Mouse (Mus musculus) brain, embryonic 14.5 days (tissue): Measurements from ENCODE around the gene Gm10647. TPM values are rescaled to one million over a fixed set of nuclear protein-coding genes. Genes with fewer than 3 reads are reported as not detected.
"Not testable (repeated sequence)": the region's sequence is repeated elsewhere in the genome, so short reads cannot be mapped to it uniquely, and the experiment has no call there.

Source experiments
- DNase-seq: peaks from one replicate; pipeline ENCODE4 v3.0.0-alpha.2; 2011; ENCODE audit warnings: low read depth
- CTCF ChIP-seq: fragments of 200-500 bp; IDR thresholded peaks from 2 replicates; pipeline ENCODE4 v1.5.1; 2012; ENCODE audit warnings: inconsistent platforms, mild to moderate bottlenecking, moderate library complexity, borderline replicate concordance; ENCODE audit not compliant: insufficient read depth, insufficient read length; ENCODE audit errors: extremely low read depth
- POLR2A ChIP-seq: fragments of 200-500 bp; IDR thresholded peaks from 2 replicates; pipeline ENCODE4 v1.6.1; 2012; ENCODE audit warnings: mild to moderate bottlenecking, inconsistent platforms, borderline replicate concordance; ENCODE audit not compliant: poor library complexity, insufficient read depth, insufficient read length, severe bottlenecking; ENCODE audit errors: extremely low read depth
- polyA plus RNA-seq: library from polyadenylated mRNA; depleted of rRNA; stranded (reverse); fragments of >200 nt; gene quantifications from 2 replicates; pipeline ENCODE4 v1.2.3, GENCODE M21; 2012; rRNA removed

Gene Gm10647
- 0.18 and 0.24 TPM in 2 replicates for polyA plus RNA-seq

GRCm38 (mm10) chr9:66796739-66797138 lies at the start of gene Gm10647:
TSS of gene Gm10647 (plus strand) at chr9:66797039.
- TF ChIP-seq POLR2A (no peak), CTCF (no peak)
- no peak for DNase-seq

DNA sequence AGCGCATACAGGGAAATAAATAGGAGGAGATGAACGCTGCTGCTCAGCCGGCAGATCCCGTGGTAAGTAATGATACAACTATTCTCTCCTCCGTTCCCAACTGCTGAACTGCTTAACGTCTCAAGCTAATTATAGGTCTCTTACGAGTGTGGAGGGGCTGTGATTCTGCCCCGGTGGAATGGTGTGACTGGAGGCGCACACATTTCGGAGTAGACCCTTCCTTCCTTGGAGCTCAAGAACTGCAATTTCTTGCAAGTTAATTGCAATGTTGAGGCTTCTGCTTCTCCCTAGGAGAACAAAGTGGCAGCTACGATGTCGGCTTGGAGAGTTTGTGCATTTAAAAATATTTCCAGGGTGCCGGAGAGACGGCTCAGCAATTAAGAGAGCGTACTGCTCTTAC lies 48.4 kb upstream of the Gm10647 start:
- DNase-seq = peak; percentile 15
- TF ChIP-seq POLR2A (no peak), CTCF (no peak)

DNA sequence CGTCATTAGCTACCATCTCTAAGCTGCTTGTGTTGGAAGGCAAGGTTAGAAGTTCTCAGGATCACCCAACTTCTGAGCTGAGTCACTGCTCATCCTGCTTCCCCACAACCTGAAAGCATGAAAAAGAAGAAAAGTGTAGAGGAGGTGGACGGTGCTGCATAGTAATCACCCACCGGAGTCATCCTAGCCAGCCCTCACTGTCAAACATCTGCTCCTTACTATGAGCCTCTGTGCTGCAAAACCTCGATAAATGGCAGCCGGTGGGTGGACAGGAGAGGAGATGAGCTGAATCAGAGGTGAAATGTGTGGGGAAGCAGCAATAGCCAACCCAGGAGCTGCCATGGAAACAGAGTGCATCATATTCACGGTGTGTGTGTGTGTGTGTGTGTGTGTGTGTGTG lies 44.0 kb upstream of the Gm10647 start:
- TF ChIP-seq CTCF (no peak), POLR2A (no peak)
- peak; percentile 20 for DNase-seq

DNA sequence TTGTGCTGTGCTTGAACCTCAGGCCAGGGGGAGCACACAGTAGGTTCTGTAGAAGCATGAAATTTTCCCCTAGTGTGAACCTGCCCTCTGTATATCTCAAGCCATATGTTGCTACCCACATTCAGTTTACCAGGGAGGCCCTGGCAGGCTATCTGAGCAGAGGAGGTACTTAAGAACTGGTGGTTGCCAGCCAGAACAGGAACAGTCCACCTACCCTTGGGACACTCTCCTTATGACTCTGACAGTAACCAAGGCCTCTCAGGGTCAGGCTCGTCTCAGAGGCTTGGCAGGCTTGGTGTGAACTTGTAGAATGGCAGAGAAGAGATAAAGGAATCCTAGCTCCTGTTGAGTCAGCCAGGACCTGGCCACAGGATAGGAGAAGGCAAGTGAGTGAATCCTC lies 35.8 kb upstream of the Gm10647 start:
- no peak for DNase-seq
- TF ChIP-seq CTCF = no peak
- no peak for TF ChIP-seq POLR2A

GRCm38 (mm10) chr9:66768721-66769120 lies 28.1 kb upstream of the Gm10647 start:
- DNase-seq = no peak
- TF ChIP-seq CTCF (no peak), POLR2A (no peak)

DNA sequence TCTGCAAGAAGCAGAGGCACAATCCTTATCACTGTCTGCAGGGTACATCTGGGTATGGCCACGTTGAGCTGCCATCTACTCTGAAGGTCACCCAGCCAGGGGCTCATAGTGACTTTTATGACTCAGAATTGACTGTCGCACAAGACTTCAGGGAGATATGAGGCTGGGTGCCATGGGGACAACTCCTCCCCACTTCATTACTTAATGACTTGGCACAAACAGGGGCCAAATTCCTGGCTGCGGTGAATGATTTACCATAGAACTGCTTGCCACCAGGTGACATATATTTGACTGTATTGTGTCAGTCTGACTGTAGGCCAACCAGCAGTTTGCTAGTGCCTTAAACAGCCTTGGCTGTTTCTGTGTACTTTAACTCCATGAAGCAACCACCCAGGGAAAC lies 27.6 kb upstream of the Gm10647 start:
- TF ChIP-seq POLR2A (no peak), CTCF (no peak)
- no peak for DNase-seq

DNA sequence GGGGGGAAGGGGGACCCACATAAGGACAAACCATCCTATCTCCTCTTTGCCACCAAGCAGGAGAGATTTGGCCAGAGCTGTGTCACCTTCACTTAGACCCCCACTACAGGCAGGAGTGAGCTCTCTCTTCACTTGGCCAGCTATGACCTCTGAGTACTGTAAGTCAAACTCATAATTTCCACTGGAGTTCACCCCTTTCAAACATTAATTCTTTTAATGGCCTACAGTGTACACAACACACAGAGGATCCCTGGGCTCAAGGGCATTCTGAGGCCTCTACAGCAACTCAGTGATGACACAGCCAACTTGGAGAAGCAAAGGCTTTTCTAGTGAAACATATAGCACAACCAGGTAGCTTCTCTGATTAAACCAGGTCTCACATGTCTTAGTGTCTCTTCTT lies 26.1 kb upstream of the Gm10647 start:
- TF ChIP-seq CTCF = no peak
- TF ChIP-seq POLR2A = no peak

GRCm38 (mm10) chr9:66784552-66784951 lies 12.3 kb upstream of the Gm10647 start:
- not testable (repeated sequence) for DNase-seq
- TF ChIP-seq CTCF = peak; percentile 29; the same call in 1 of the 2 replicates

More for the DNA sequence above, 26.1 kb upstream of the Gm10647 start:
- DNase-seq = no peak

DNA sequence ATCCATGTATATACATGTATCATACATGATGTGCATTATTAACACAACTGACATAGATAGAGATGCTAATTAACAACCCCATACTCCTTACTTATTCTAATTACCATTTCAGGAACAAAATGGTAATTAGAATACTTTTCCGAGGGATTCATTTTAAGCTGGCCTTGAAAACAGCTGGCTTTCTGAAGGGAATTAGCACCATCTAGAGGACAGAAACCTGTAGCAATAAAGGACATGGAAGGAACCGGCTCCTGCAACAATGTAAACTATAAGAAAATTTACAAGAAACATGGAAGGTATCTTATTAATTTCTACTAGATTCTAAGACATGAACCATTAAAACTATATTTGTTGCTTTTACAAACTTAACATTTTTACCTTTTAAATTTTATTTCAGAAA lies 9.0 kb upstream of the Gm10647 start:
- DNase-seq = peak; percentile 90
- TF ChIP-seq CTCF (peak; percentile 44; the same call in 1 of the 2 replicates), POLR2A (no peak)

- TF ChIP-seq POLR2A (0 out of 2 replicates have a peak, but pooled peaks have one; percentile 33), CTCF (no peak)
- DNase-seq = no peak
Observed at GRCm38 (mm10) chr9:66794629-66795463, 2.0 kb upstream of the Gm10647 start.

DNA sequence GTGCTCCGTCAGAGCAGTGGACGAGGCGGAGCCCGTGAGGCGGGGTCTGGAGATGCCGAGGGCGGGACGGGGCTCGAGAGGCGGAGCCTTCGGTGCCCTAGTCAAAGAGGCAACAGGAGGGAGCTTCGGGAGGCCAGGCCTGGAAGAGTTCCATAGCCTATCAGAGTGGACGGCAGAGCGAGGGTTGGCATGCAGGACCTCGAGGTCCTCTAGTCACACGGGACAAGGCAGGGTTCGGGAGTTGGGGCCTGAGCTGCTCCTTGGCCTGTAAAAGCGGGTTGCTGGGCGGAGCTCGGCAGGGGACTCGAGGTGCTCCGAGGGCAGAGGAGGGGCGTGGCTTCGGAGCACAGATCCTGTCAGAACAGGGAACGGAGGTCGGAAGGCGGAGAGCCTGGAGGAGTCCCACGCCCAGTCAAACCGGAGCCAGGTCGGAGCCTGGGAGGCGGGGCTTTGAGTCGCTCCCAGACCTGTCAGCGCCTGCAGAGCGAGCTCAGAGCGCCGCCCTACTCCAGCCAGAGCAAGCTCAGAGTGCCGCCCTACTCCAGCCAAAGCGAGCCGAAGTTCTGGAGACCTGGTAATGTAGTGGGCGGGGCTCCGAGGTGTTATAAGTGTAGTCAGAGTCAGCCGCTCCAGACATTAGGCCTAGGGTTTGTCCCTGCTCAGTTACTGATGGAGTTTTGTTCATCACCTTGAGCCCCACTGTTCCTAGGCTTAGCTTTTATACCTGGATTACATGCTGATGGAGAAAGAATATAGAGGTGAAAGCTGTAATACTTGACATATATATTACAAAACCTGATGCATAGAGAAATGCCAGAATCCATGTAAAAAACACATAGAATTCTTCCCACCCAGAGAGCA lies 1.1 kb upstream of the Gm10647 start, which contains the start of gene Aph1b:
Gene Aph1b, minus strand, starts transcription at position 27 of the 861 bp plus-strand sequence.
- DNase-seq = peak; percentile 98
- TF ChIP-seq POLR2A = no peak; the same call in 1 of the 2 replicates
- no peak for TF ChIP-seq CTCF
